Mouse (Mus musculus): ENCODE data around the gene Zbp1. TPM values are rescaled to one million over a fixed set of nuclear protein-coding genes. Genes with fewer than 3 reads are reported as not detected.

Gene Zbp1
- polyA plus RNA-seq, 1 experiment from 2014 or later, result not detected

DNA sequence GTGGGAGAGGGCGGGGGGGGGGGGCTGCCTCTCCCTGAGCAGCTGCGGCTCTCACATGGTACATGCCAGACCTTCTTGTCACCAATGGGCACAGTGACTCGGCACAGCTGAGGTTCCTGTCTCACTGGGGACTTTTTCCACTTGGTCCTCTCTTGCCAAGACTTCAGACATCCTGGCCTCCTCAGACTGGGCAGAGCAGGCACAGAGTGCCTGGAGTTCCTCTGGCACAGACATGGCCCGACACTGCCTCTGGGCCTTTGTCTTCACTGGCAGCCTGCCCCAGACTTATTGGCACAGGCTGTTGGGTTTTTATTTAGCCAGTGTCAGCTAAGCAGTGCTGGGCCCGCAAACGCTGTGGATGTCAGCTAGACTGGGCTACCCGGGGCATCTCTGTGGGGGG is 38.9 kb upstream of the Zbp1 start:
- H3K9ac ChIP-seq (replicated peaks; ENCODE audit: low read depth, low read length), result peak overlapping the region; percentile 1; the same call in 1 of the 2 replicates
- no peaks in the 10 kb centered on the region for H3K9me3 ChIP-seq (ENCODE audit: control insufficient read depth, low read length)
- peaks cover 88% of the 10 kb centered on the region for H3K4me1 ChIP-seq (replicated peaks; ENCODE audit: control insufficient read depth, insufficient read depth, low read length)
- no peak overlapping the region for H3K4me2 ChIP-seq (ENCODE audit: low read length)
- H3K27ac ChIP-seq (ENCODE audit: low read length), result peak overlapping the region; percentile 73
- ATAC-seq, result peak; percentile 85
- 14% methylated on average over 7 of the region's 7 CpGs for WGBS
- H3K36me3 ChIP-seq (ENCODE audit: control insufficient read depth, insufficient read depth), result no peaks in the 10 kb centered on the region
- H3K27me3 ChIP-seq (replicated peaks; ENCODE audit: control insufficient read depth, insufficient read depth, low read length), result no peaks in the 10 kb centered on the region
- no peak overlapping the region for H3K4me3 ChIP-seq (replicated peaks; ENCODE audit: low read length)

DNA sequence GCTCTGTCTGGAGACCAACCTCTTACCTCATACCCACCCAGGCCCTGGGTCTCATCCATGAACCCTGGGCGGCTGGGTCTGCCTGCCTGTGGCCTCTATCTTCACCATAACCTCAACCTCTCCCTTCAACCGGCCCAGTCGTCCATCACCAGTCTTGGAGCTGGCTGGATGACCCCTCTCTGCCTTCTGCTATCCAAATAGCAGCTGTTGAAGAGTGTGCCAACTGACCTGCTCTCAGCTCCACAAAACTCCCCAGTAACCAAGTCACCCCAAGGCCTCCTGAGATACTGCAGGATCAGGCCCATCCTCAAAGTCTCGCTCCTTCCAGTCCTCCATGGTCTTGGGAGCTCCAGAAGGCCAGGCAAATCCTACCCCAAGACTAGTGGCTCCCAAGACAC is 37.8 kb upstream of the Zbp1 start:
- no peaks in the 10 kb centered on the region for H3K36me3 ChIP-seq (ENCODE audit: control insufficient read depth, insufficient read depth)
- no peaks in the 10 kb centered on the region for H3K9me3 ChIP-seq (ENCODE audit: control insufficient read depth, low read length)
- H3K4me1 ChIP-seq (replicated peaks; ENCODE audit: control insufficient read depth, insufficient read depth, low read length), result peaks cover 91% of the 10 kb centered on the region
- H3K9ac ChIP-seq (replicated peaks; ENCODE audit: low read depth, low read length), result no peak overlapping the region
- ATAC-seq, result no peak
- H3K27ac ChIP-seq (ENCODE audit: low read length), result peak overlapping the region; percentile 1; the same call in 1 of the 2 replicates
- 84% methylated on average over 4 of the region's 4 CpGs for WGBS
- no peak overlapping the region for H3K4me3 ChIP-seq (replicated peaks; ENCODE audit: low read length)
- no peak overlapping the region for H3K4me2 ChIP-seq (ENCODE audit: low read length)
- H3K27me3 ChIP-seq (replicated peaks; ENCODE audit: control insufficient read depth, insufficient read depth, low read length), result no peaks in the 10 kb centered on the region

DNA sequence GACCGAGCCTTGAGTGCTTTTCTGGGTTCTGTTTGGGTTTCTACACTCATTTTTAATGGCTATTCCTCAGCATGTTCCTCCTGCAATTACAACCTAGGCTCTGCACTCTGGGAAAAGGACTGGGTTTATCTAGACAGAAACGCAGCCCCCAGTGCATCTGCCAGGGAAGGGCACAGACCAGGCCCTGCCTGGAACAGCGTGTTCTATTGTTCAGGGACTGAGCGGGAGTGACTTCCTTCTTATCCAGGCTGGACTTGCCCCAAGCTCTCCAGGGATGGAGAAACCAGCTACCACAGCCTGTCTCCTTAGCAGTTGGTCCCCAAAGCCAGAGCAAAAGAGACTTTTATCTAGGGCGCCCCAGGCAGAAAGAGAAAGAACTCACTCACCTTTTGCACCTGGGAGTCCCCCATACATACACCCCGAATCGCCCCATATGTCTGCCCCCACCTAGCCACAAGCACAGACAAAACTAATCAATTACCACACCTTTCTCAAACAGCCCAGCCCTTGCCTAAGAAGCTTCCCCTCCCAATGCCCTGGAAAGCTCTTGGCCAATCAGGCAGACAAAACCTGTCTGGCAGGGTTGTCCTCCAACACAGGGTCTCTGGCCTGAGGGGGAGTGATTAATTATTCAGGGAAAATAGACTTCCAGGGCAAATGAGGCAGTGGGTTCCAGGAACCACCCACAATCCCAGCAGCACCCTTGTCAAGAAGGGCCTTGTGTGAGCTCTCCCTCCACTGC is 37.3 kb upstream of the Zbp1 start:
- Histone ChIP-seq H3K27ac (ENCODE audit: low read length) (peak overlapping the region; percentile 1; the same call in 1 of the 2 replicates), H3K9me3 (ENCODE audit: control insufficient read depth, low read length) (no peaks in the 10 kb centered on the region), H3K4me3 (replicated peaks; ENCODE audit: low read length) (no peak overlapping the region), H3K27me3 (replicated peaks; ENCODE audit: control insufficient read depth, insufficient read depth, low read length) (no peaks in the 10 kb centered on the region), H3K9ac (replicated peaks; ENCODE audit: low read depth, low read length) (no peak overlapping the region), H3K4me1 (replicated peaks; ENCODE audit: control insufficient read depth, insufficient read depth, low read length) (peaks cover 91% of the 10 kb centered on the region), H3K4me2 (ENCODE audit: low read length) (no peak overlapping the region), H3K36me3 (ENCODE audit: control insufficient read depth, insufficient read depth) (no peaks in the 10 kb centered on the region)
- ATAC-seq, result no peak
- WGBS, result 77% methylated on average over 7 of the region's 7 CpGs

DNA sequence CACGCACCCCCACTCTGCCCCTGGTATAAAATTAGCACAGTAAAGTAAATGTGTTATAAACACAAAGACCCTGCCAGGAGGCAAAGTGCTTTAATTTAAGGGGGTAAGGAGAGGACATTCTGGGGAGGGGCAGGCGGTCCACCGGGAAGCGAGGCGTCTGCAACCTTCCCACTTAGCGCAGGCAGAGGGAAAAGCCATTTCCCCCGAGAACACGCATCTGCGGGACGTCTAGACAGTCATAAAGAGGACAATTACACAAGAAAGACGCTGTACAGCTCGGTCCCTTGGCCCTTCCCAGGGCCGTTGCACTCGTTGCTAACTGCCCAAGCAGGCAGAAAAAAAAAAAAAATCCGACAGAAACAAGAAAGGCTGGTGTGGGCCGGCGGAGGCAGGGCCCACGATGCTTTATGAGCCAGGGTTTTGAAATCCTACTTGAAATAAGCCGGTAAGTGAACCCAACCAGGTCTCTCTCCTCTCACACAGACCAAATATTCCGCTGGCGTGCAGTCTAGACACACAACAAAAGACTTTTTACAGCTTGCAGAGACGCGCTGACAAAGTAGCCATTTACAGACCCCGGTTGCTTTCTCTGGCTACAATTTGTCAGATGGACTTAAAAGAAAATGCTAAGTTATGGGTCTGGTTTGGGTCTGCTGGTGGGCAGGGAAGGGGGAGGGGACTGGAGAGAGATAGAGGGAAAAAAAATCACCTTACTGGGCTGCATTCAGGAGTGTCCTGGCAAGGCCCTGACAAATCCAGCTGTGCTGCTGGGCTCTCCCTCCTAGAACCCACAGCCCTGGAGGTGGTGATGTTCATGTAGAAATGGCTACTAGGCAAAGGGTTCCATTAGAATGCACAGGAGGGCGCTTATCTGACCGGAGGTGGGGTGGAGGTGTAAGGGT is 35.3 kb upstream of the Zbp1 start:
- no peaks in the 10 kb centered on the region for H3K9me3 ChIP-seq (ENCODE audit: control insufficient read depth, low read length)
- peak; percentile 3; the same call in 1 of the 2 replicates for ATAC-seq
- peak overlapping the region; percentile 54 for H3K27ac ChIP-seq (ENCODE audit: low read length)
- WGBS, result 10% methylated on average over 26 of the region's 26 CpGs
- H3K36me3 ChIP-seq (ENCODE audit: control insufficient read depth, insufficient read depth), result no peaks in the 10 kb centered on the region
- H3K4me3 ChIP-seq (replicated peaks; ENCODE audit: low read length), result no peak overlapping the region
- H3K9ac ChIP-seq (replicated peaks; ENCODE audit: low read depth, low read length), result peak overlapping the region; percentile 25
- H3K4me2 ChIP-seq (ENCODE audit: low read length), result peak overlapping the region; percentile 25; the same call in 1 of the 2 replicates
- peaks cover 95% of the 10 kb centered on the region for H3K4me1 ChIP-seq (replicated peaks; ENCODE audit: control insufficient read depth, insufficient read depth, low read length)
- H3K27me3 ChIP-seq (replicated peaks; ENCODE audit: control insufficient read depth, insufficient read depth, low read length), result no peaks in the 10 kb centered on the region

DNA sequence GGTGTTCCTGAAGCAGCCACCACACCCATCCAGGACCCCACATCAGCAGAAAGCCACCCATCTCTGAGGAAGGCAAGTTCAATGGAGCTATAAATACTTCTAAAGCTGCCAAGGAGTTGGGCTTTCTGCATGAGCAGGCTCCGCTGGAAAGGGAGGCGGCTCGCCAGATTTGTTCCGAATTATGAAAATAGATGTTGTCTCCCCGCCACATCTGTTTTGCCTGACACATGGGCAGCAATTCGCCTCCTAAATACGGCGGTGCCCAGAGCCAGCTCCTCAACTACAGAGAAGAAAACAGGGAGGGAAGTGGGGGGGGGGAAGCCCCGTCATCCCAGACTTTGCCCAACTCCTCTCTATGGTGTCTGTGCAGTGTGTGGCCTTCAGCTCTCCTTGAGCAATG is 33.0 kb upstream of the Zbp1 start:
- 30% methylated on average over 9 of the region's 9 CpGs for WGBS
- H3K36me3 ChIP-seq (ENCODE audit: control insufficient read depth, insufficient read depth), result no peaks in the 10 kb centered on the region
- H3K9me3 ChIP-seq (ENCODE audit: control insufficient read depth, low read length), result no peaks in the 10 kb centered on the region
- ATAC-seq, result no peak
- H3K27me3 ChIP-seq (replicated peaks; ENCODE audit: control insufficient read depth, insufficient read depth, low read length), result no peaks in the 10 kb centered on the region
- H3K9ac ChIP-seq (replicated peaks; ENCODE audit: low read depth, low read length), result no peak overlapping the region
- no peak overlapping the region for H3K4me3 ChIP-seq (replicated peaks; ENCODE audit: low read length)
- H3K4me2 ChIP-seq (ENCODE audit: low read length), result no peak overlapping the region
- H3K27ac ChIP-seq (ENCODE audit: low read length), result no peak overlapping the region
- H3K4me1 ChIP-seq (replicated peaks; ENCODE audit: control insufficient read depth, insufficient read depth, low read length), result peaks cover 85% of the 10 kb centered on the region

DNA sequence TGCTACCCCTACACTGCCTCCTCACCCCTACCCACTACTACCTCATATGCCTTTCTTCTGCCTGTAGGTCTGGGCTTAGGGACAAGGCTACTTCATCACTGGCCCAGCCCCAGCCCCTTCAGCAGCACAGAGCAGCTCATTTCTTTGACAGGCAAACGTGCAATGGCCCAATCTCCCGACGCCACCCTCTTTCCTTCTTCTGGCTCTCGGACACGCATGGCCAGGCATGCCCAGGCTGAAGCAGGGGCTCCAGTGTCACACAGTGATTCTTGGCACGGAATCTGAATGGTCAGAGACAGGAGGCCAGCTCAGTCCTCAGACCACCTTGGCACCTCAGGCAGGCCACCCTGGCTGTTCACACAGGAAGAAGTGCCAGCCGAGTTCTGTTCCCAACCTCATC is 32.4 kb upstream of the Zbp1 start:
- no peak overlapping the region for H3K9ac ChIP-seq (replicated peaks; ENCODE audit: low read depth, low read length)
- no peaks in the 10 kb centered on the region for H3K9me3 ChIP-seq (ENCODE audit: control insufficient read depth, low read length)
- no peak for ATAC-seq
- H3K27ac ChIP-seq (ENCODE audit: low read length), result no peak overlapping the region
- peaks cover 80% of the 10 kb centered on the region for H3K4me1 ChIP-seq (replicated peaks; ENCODE audit: control insufficient read depth, insufficient read depth, low read length)
- H3K4me2 ChIP-seq (ENCODE audit: low read length), result no peak overlapping the region
- H3K27me3 ChIP-seq (replicated peaks; ENCODE audit: control insufficient read depth, insufficient read depth, low read length), result no peaks in the 10 kb centered on the region
- H3K36me3 ChIP-seq (ENCODE audit: control insufficient read depth, insufficient read depth), result no peaks in the 10 kb centered on the region
- no peak overlapping the region for H3K4me3 ChIP-seq (replicated peaks; ENCODE audit: low read length)
- WGBS, result 33% methylated on average over 7 of the region's 7 CpGs

DNA sequence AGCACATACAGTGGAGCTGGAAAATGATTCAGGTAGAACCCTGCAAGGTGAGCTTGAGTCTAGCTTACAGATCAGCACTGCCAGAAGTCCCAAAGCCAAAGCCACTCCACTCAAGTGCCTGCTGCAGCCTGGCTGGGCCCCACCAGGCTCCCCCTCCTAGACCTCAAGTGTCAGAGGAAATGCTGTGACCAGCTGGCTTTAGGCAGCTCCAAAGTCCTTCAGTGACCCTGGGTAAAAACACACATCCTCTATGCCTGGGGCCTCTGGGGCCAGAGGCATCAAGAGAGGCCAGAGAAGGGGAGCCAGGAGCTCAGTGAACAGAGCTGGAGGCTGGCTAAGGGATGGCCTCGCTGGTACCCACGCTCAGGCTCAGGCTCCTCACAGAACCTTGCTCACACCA is 31.7 kb upstream of the Zbp1 start:
- Histone ChIP-seq H3K27me3 (replicated peaks; ENCODE audit: control insufficient read depth, insufficient read depth, low read length) (no peaks in the 10 kb centered on the region), H3K36me3 (ENCODE audit: control insufficient read depth, insufficient read depth) (no peaks in the 10 kb centered on the region), H3K4me1 (replicated peaks; ENCODE audit: control insufficient read depth, insufficient read depth, low read length) (peaks cover 84% of the 10 kb centered on the region), H3K4me2 (ENCODE audit: low read length) (no peak overlapping the region), H3K9me3 (ENCODE audit: control insufficient read depth, low read length) (no peaks in the 10 kb centered on the region), H3K4me3 (replicated peaks; ENCODE audit: low read length) (no peak overlapping the region), H3K9ac (replicated peaks; ENCODE audit: low read depth, low read length) (no peak overlapping the region), H3K27ac (ENCODE audit: low read length) (no peak overlapping the region)
- WGBS, result 17% methylated on average over 2 of the region's 2 CpGs
- ATAC-seq, result no peak

DNA sequence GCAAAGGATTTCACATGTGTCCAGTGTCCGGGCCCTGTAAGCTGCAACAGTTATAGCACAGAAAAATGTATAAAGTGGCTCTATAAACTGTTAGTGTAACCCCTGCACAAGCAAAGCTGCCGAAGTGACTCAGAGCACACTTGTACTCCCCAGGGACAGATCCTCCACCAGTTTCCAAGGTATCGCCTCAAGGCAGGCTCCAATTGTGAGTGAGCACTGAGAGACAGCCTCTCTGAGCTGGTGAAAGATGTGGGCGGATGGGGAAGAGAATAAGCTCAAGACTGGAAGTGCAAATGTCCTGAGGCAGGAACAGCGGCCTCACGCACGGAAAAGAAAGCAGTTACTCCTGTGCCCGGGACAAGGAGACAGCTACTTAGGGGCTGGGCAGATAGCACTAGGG is 31.2 kb upstream of the Zbp1 start:
- Histone ChIP-seq H3K9me3 (ENCODE audit: control insufficient read depth, low read length) (no peaks in the 10 kb centered on the region), H3K4me2 (ENCODE audit: low read length) (no peak overlapping the region), H3K4me3 (replicated peaks; ENCODE audit: low read length) (no peak overlapping the region), H3K36me3 (ENCODE audit: control insufficient read depth, insufficient read depth) (no peaks in the 10 kb centered on the region), H3K4me1 (replicated peaks; ENCODE audit: control insufficient read depth, insufficient read depth, low read length) (peaks cover 84% of the 10 kb centered on the region), H3K27me3 (replicated peaks; ENCODE audit: control insufficient read depth, insufficient read depth, low read length) (no peaks in the 10 kb centered on the region), H3K9ac (replicated peaks; ENCODE audit: low read depth, low read length) (no peak overlapping the region), H3K27ac (ENCODE audit: low read length) (0 out of 2 replicates have a peak overlapping the region, but pooled peaks have one; percentile 59)
- WGBS, result 70% methylated on average over 8 of the region's 8 CpGs
- no peak for ATAC-seq

DNA sequence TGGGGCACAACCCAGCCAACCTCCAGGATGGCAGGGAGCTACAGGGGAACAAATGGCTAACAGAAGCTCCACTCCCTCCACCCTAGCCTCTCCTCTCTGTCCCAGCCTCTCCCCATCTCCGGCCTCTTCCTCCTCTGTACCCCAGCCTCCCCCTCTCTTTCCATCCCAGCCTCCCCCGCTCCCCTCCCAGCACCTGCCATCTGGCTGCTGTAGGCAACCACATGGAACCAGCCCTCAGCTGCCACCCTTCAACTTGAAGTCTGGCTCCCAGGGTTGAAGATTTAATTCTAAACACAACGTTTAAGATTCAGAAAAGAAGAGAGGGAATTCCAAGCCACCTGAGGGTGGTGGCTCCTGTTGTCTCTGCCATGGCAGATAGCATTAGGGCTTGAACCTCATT is 30.7 kb upstream of the Zbp1 start:
- Histone ChIP-seq H3K4me1 (replicated peaks; ENCODE audit: control insufficient read depth, insufficient read depth, low read length) (peaks cover 79% of the 10 kb centered on the region), H3K9ac (replicated peaks; ENCODE audit: low read depth, low read length) (no peak overlapping the region), H3K4me3 (replicated peaks; ENCODE audit: low read length) (no peak overlapping the region), H3K27ac (ENCODE audit: low read length) (peak overlapping the region; percentile 59; the same call in 1 of the 2 replicates), H3K9me3 (ENCODE audit: control insufficient read depth, low read length) (no peaks in the 10 kb centered on the region), H3K4me2 (ENCODE audit: low read length) (no peak overlapping the region), H3K36me3 (ENCODE audit: control insufficient read depth, insufficient read depth) (no peaks in the 10 kb centered on the region), H3K27me3 (replicated peaks; ENCODE audit: control insufficient read depth, insufficient read depth, low read length) (no peaks in the 10 kb centered on the region)
- WGBS, result 33% methylated on average over 2 of the region's 3 CpGs
- peak; percentile 51 for ATAC-seq
